Mouse (Mus musculus) C2C12 (cell line): Measurements from ENCODE around the gene Nxn. TPM values are rescaled to one million over a fixed set of nuclear protein-coding genes. Genes with fewer than 3 reads are reported as not detected.

Experiments
- H3K27me3 ChIP-seq: one replicate; pipeline ENCODE4 v1.6.1; 2011; ENCODE audit not compliant: control insufficient read depth, insufficient read depth, insufficient read length
- H3K36me3 ChIP-seq: one replicate; pipeline ENCODE4 v1.6.1; 2011; ENCODE audit not compliant: control insufficient read depth, insufficient read depth
- H3K4me3 ChIP-seq: one replicate; pipeline ENCODE4 v1.5.1; 2011; ENCODE audit warnings: mild to moderate bottlenecking, control low read depth; ENCODE audit not compliant: poor library complexity, insufficient read depth, severe bottlenecking
- H3K79me2 ChIP-seq: one replicate; pipeline ENCODE4 v1.6.1; 2011; ENCODE audit not compliant: control insufficient read depth, insufficient read depth
- H3K79me3 ChIP-seq: one replicate; pipeline ENCODE4 v1.6.1; 2011; ENCODE audit warnings: low read depth, control low read depth
- H3ac ChIP-seq: one replicate; pipeline ENCODE3; 2011; ENCODE audit warnings: low read depth; ENCODE audit not compliant: control insufficient read depth, insufficient read length
- CEBPB ChIP-seq: IDR thresholded peaks from one replicate; pipeline ENCODE4 v1.6.1; 2011; ENCODE audit warnings: low read depth, mild to moderate bottlenecking, control low read depth, moderate library complexity
- CTCF ChIP-seq: IDR thresholded peaks from one replicate; pipeline ENCODE4 v1.5.1; 2011; ENCODE audit not compliant: control insufficient read depth, insufficient read depth, insufficient read length
- FOSL1 ChIP-seq: IDR thresholded peaks from one replicate; pipeline ENCODE4 v1.8.0; 2011; ENCODE audit warnings: mild to moderate bottlenecking, low read length; ENCODE audit not compliant: poor library complexity, insufficient read depth, severe bottlenecking
- MAX ChIP-seq: IDR thresholded peaks from one replicate; pipeline ENCODE4 v1.6.1; 2011; ENCODE audit warnings: mild to moderate bottlenecking, control low read depth
- MYOD1 ChIP-seq: IDR thresholded peaks from one replicate; pipeline ENCODE4 v1.6.1; 2011; ENCODE audit warnings: low read depth; ENCODE audit not compliant: control insufficient read depth, insufficient read length
- MYOG ChIP-seq: IDR thresholded peaks from one replicate; pipeline ENCODE4 v1.6.1; 2011; ENCODE audit not compliant: control insufficient read depth, insufficient read length; ENCODE audit errors: extremely low read depth
- USF1 ChIP-seq: IDR thresholded peaks from one replicate; pipeline ENCODE4 v1.6.1; 2011; ENCODE audit warnings: low read depth, mild to moderate bottlenecking, control low read depth, moderate library complexity
- polyA plus RNA-seq: library from polyadenylated mRNA; unstranded; fragments of >200 nt; fragmentation: generic; extraction: Trizol; gene quantifications from one replicate; pipeline ENCODE4 v1.2.1, GENCODE M21; 2012; ENCODE audit warnings: missing spikeins

Gene Nxn
- polyA plus RNA-seq, 1 experiment = 85.5 TPM

DNA sequence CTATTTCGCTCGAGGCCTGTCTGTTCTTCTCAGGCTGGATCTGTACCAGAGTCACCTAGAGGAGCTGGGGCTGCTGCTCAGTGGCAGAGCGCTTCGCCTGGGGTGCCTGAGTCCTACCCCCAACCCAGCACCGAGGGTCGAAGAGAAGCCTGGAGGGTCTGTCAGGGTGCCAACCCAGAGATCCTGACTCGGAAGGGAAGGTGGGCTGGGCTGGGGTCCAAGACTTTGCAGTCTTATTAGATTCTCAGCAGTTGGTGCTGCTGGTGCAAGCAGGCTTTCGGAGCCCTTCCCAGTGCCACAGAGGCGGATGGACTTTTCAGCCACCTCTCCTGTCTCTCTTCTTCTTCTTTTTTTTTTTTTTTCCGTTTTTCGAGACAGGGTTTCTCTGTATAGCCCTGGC, 42.8 kb downstream of the Nxn start:
- peaks cover 16% of the 10 kb centered on the region for H3K79me3 ChIP-seq
- no peak for TF ChIP-seq MAX
- no peak for TF ChIP-seq CEBPB
- no peak for TF ChIP-seq FOSL1
- TF ChIP-seq MYOD1 = no peak
- TF ChIP-seq USF1 = no peak
- TF ChIP-seq CTCF = no peak
- no peak for TF ChIP-seq MYOG

GRCm38 (mm10) chr11:76355425-76355824, 43.5 kb downstream of the Nxn start:
- peaks cover 16% of the 10 kb centered on the region for H3K79me3 ChIP-seq
- H3K79me2 ChIP-seq = peaks cover 74% of the 10 kb centered on the region
- H3ac ChIP-seq = no peak overlapping the region
- no peaks in the 10 kb centered on the region for H3K27me3 ChIP-seq
- TF ChIP-seq CEBPB (no peak), MYOG (no peak), CTCF (no peak), USF1 (no peak), MAX (no peak), FOSL1 (no peak), MYOD1 (no peak)
- H3K36me3 ChIP-seq = peaks cover 4% of the 10 kb centered on the region
- no peak overlapping the region for H3K4me3 ChIP-seq

More for the DNA sequence above, 42.8 kb downstream of the Nxn start:
- Histone ChIP-seq H3ac (no peak overlapping the region), H3K4me3 (no peak overlapping the region), H3K79me2 (peaks cover 73% of the 10 kb centered on the region), H3K27me3 (no peaks in the 10 kb centered on the region), H3K36me3 (peaks cover 4% of the 10 kb centered on the region)

- Histone ChIP-seq H3K79me3 (peaks cover 16% of the 10 kb centered on the region), H3K36me3 (peaks cover 4% of the 10 kb centered on the region), H3K27me3 (no peaks in the 10 kb centered on the region), H3ac (no peak overlapping the region), H3K79me2 (peaks cover 75% of the 10 kb centered on the region), H3K4me3 (no peak overlapping the region)
- no peak for TF ChIP-seq USF1
- no peak for TF ChIP-seq CTCF
- TF ChIP-seq FOSL1 = no peak
Measured at GRCm38 (mm10) chr11:76352861-76353558, 45.9 kb downstream of the Nxn start.

- Histone ChIP-seq H3ac (no peak overlapping the region), H3K27me3 (no peaks in the 10 kb centered on the region), H3K79me3 (peaks cover 16% of the 10 kb centered on the region), H3K79me2 (peaks cover 72% of the 10 kb centered on the region), H3K4me3 (no peak overlapping the region), H3K36me3 (peaks cover 2% of the 10 kb centered on the region)
- no peak for TF ChIP-seq MAX
- TF ChIP-seq FOSL1 = no peak
- TF ChIP-seq CEBPB = no peak
- no peak for TF ChIP-seq MYOG
- TF ChIP-seq MYOD1 = no peak
- TF ChIP-seq USF1 = no peak
- no peak for TF ChIP-seq CTCF
Measured at GRCm38 (mm10) chr11:76351624-76352011, 47.3 kb downstream of the Nxn start.

DNA sequence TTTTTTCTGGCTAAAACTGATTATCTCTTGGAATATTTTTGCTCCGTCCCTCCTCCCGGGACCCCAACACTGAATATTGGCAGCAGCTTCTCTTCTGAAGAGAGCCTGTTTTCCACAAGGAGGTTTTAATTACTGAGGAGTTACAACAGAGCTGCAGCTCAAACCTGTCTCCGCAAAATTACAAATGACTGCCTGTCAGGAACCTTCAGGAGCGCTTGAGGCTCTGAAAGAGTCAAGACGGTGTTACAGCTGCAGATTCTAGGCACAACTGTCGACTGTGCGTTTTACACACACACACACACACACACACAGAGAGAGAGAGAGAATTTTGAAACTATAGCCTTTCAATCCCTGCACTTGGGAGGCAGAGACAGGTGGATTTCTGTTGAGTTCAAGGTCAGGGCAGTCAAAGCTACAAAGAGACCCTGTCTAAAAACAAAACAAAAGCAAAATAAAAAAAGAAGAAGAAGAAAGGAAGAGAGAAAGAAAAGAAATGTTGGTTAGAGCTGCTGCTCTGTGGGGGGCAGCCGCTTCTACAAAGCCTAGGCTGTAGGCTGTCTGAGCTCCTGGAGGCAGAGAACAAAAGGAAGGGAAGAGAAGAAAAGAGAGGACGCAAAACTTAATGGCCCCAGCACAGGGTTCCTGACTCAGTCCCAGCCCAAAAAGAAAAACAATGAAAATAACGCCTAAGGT, 47.9 kb downstream of the Nxn start:
- Histone ChIP-seq H3ac (no peak overlapping the region), H3K79me2 (peaks cover 68% of the 10 kb centered on the region), H3K79me3 (peaks cover 17% of the 10 kb centered on the region), H3K27me3 (no peaks in the 10 kb centered on the region), H3K4me3 (no peak overlapping the region), H3K36me3 (no peaks in the 10 kb centered on the region)
- no peak for TF ChIP-seq MYOG

DNA sequence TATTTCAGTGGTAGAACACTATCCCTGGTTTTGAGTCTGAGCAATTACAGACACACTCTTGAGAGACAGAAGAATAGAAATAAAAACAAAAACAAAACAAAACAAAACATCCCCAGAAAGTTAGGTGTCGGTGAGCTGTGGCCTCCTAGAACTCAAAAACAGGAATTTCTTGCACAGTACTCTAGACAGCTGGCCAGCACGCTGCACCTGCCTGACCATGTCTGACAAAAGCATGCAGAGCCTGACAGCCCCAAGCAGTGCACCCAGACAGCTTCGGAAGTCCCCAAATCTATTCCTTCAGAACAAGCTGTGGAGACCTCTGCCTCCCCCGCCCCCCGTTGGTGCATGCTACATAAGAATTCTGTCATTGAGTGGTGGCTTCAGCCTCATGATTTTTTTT, 49.1 kb downstream of the Nxn start:
- H3K79me3 ChIP-seq = peaks cover 19% of the 10 kb centered on the region
- H3ac ChIP-seq = no peak overlapping the region
- no peak overlapping the region for H3K4me3 ChIP-seq
- TF ChIP-seq CEBPB = no peak
- TF ChIP-seq FOSL1 = no peak
- no peak for TF ChIP-seq USF1
- TF ChIP-seq MAX = no peak
- no peak for TF ChIP-seq CTCF
- TF ChIP-seq MYOG = no peak
- TF ChIP-seq MYOD1 = no peak
- peaks cover 58% of the 10 kb centered on the region for H3K79me2 ChIP-seq
- no peaks in the 10 kb centered on the region for H3K27me3 ChIP-seq
- H3K36me3 ChIP-seq = no peaks in the 10 kb centered on the region
